Mouse (Mus musculus) spleen, postnatal 4 days (tissue): ENCODE measurements around the gene Gm8206.
"Not testable (repeated sequence)": the region's sequence is repeated elsewhere in the genome, so short reads cannot be mapped to it uniquely, and the experiment has no call there.

ENCODE experiments used
- DNase-seq, 2 experiments: peaks; one replicate each; pipeline ENCODE4 v3.0.0; 2022; ENCODE audit warnings: low spot score in 2 of 2

Gene Gm8206

DNA sequence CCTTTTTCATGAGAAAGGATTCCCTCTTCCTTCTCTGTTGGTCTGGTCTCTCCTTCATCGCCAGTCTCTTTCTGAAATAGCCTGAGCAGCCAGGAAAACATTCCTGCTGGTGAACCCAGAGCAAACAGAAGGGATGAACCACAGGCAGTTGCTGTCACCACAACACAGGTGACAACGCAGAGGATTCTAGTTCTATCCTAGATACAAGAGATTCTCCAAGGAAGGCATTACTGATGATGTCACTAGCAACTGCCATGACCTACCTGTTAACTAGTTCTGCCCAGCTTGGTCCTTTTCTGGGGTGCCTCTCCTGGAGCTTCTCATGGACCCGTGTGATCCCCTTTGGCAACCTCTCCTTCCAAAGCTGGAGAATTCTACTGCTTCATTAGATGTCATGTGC is at the start of gene Gm8206:
Gene Gm8206 (minus strand): TSS at position 101 of the 400 bp plus-strand sequence.
- not testable (repeated sequence) for DNase-seq

- not testable (repeated sequence) for DNase-seq
Measured at GRCm38 (mm10) chr14:6125707-6126106, 32.0 kb upstream of the Gm8206 start, which contains the start of gene Gm3476. TSS of gene Gm3476 (minus strand) at chr14:6125807.

- DNase-seq, result peak; percentile 11 to 56
Measured at GRCm38 (mm10) chr14:6108272-6108925, 14.7 kb upstream of the Gm8206 start, which contains the start of gene Gm3468. TSS of gene Gm3468 (minus strand) at chr14:6108665.

- not testable (repeated sequence) for DNase-seq
Measured at GRCm38 (mm10) chr14:6107500-6107899, 13.8 kb upstream of the Gm8206 start.

GRCm38 (mm10) chr14:6058167-6058566 is 35.6 kb downstream of the Gm8206 start, which contains the start of gene Gm6337:
TSS of gene Gm6337 (minus strand) at chr14:6058267.
- DNase-seq, result not testable (repeated sequence)

GRCm38 (mm10) chr14:5987136-5987535 is 106.6 kb downstream of the Gm8206 start:
- peak; percentile 22 to 70 for DNase-seq

GRCm38 (mm10) chr14:5979037-5979436 is 114.7 kb downstream of the Gm8206 start, which contains the start of gene Gm3453:
TSS of gene Gm3453 (minus strand) at chr14:5979137.
- DNase-seq, result not testable (repeated sequence)
